Mouse (Mus musculus): ENCODE measurements at regions not wholly inside any gene's neighbourhood (a gene's known extent, or its start where the extent isn't known, plus 50 kb on each side); places are given as distances from the start of the nearest gene placed in this dataset.

DNA sequence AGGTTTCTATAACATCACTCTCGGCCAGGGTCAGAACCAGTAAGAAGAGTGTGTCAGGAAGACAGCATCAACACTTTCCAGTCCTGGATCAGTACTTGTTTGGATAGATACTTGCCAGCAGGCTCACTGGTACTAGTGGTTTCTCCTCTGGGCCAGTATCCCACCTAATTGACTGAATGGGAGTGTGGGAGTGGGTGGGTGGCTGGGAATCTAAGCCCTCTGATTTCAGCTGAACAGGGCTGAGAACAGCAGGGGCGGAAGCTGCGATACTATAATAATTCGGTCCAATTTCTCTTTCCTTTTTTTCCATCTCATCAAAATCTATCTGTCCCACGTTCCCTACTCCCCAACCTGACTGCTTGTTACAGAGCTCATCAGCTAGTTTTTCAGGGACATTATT, 217.0 kb downstream of the Rnf144b start:
- peaks cover 8% of the 10 kb centered on the region for H3K4me1 ChIP-seq (replicated peaks; ENCODE audit: control insufficient read depth, insufficient read depth, low read length)
- H3K36me3 ChIP-seq (ENCODE audit: control insufficient read depth, insufficient read depth): no peaks in the 10 kb centered on the region
- H3K27ac ChIP-seq (ENCODE audit: low read length): no peak overlapping the region
- no peak for ATAC-seq
- H3K9ac ChIP-seq (replicated peaks; ENCODE audit: low read depth, low read length): no peak overlapping the region
- H3K4me2 ChIP-seq (ENCODE audit: low read length): no peak overlapping the region
- H3K4me3 ChIP-seq (replicated peaks; ENCODE audit: low read length): no peak overlapping the region
- no peaks in the 10 kb centered on the region for H3K9me3 ChIP-seq (ENCODE audit: control insufficient read depth, low read length)
- no peaks in the 10 kb centered on the region for H3K27me3 ChIP-seq (replicated peaks; ENCODE audit: control insufficient read depth, insufficient read depth, low read length)
- 62% methylated on average over 5 of the region's 5 CpGs for WGBS

DNA sequence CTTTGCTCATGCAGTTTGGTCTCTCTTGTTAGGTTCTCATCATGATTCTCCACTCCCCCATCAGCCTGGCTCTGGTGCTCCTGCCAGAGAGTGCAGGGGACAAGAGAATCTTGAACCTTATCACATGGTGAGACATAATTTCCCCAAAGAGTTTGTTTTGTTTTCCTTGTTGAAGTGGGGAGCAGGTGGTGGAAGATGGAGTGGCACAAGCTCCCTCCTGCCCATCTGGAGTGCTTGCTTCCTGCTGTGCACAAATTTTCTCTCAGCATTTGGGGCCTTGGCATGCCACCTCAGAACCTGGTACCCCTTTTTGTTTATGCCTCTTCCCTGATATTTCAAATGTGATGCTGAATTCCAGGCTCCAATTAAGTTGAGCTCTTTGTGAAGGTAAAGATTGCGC, 219.9 kb downstream of the Rnf144b start:
- Histone ChIP-seq H3K27ac (ENCODE audit: low read length) (no peak overlapping the region), H3K27me3 (replicated peaks; ENCODE audit: control insufficient read depth, insufficient read depth, low read length) (no peaks in the 10 kb centered on the region), H3K4me3 (replicated peaks; ENCODE audit: low read length) (no peak overlapping the region), H3K9me3 (ENCODE audit: control insufficient read depth, low read length) (no peaks in the 10 kb centered on the region), H3K4me1 (replicated peaks; ENCODE audit: control insufficient read depth, insufficient read depth, low read length) (no peaks in the 10 kb centered on the region), H3K36me3 (ENCODE audit: control insufficient read depth, insufficient read depth) (no peaks in the 10 kb centered on the region), H3K4me2 (ENCODE audit: low read length) (no peak overlapping the region), H3K9ac (replicated peaks; ENCODE audit: low read depth, low read length) (no peak overlapping the region)
- no peak for ATAC-seq
- WGBS: 84% methylated on average over 1 of the region's 1 CpGs

DNA sequence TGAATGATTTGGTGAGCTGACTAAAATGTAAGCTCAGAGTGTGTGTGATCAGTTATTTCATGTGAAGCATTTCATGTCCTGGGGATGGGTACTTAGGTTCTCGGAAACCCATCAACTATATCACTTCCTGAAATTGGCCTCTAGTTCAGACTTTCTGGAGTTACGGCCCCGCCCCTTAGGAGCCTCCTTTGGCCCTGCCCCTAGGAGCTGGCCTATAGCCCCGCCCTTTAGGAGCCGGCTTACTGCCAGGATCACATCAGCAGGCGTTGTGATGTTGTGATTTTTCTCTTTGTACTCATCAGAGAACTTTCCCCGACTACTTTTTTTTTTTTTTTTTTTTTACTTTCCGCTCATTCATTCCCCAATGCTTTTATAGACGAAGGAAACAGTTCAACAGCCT, 223.1 kb downstream of the Rnf144b start:
- 34% methylated on average over 9 of the region's 9 CpGs for WGBS
- H3K4me2 ChIP-seq (ENCODE audit: low read length): no peak overlapping the region

DNA sequence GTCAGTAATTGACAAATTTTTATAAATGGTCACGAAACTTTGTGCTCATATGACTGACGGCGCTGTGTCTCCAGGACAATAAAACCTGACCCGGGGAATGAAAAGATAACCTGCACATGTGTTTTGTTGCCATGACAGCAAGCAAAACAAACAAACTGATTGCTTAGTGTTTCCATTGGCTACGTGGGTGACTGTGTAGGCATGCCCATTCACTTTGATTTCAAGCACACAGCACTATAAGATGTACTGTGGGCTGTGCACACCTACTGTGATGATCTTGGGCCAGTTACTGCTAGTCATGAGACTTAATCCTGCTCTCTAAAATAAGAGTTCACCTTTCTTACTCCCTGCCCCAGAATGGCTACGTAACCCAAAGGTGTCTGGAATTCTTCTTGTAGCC, 225.4 kb downstream of the Rnf144b start:
- Histone ChIP-seq H3K4me3 (replicated peaks; ENCODE audit: low read length) (no peak overlapping the region), H3K27me3 (replicated peaks; ENCODE audit: control insufficient read depth, insufficient read depth, low read length) (no peaks in the 10 kb centered on the region), H3K4me1 (replicated peaks; ENCODE audit: control insufficient read depth, insufficient read depth, low read length) (peaks cover 7% of the 10 kb centered on the region; the same call in 1 of the 2 replicates), H3K4me2 (ENCODE audit: low read length) (no peak overlapping the region), H3K9me3 (ENCODE audit: control insufficient read depth, low read length) (no peaks in the 10 kb centered on the region), H3K36me3 (ENCODE audit: control insufficient read depth, insufficient read depth) (no peaks in the 10 kb centered on the region), H3K27ac (ENCODE audit: low read length) (no peak overlapping the region), H3K9ac (replicated peaks; ENCODE audit: low read depth, low read length) (no peak overlapping the region)
- ATAC-seq: no peak
- WGBS: 69% methylated on average over 6 of the region's 6 CpGs

More for the DNA sequence above, 223.1 kb downstream of the Rnf144b start:
- no peaks in the 10 kb centered on the region for H3K9me3 ChIP-seq (ENCODE audit: control insufficient read depth, low read length)
- H3K9ac ChIP-seq (replicated peaks; ENCODE audit: low read depth, low read length): no peak overlapping the region
- H3K27me3 ChIP-seq (replicated peaks; ENCODE audit: control insufficient read depth, insufficient read depth, low read length): no peaks in the 10 kb centered on the region
- peaks cover 7% of the 10 kb centered on the region; the same call in 1 of the 2 replicates for H3K4me1 ChIP-seq (replicated peaks; ENCODE audit: control insufficient read depth, insufficient read depth, low read length)
- no peaks in the 10 kb centered on the region for H3K36me3 ChIP-seq (ENCODE audit: control insufficient read depth, insufficient read depth)
- no peak for ATAC-seq
- H3K27ac ChIP-seq (ENCODE audit: low read length): no peak overlapping the region
- no peak overlapping the region for H3K4me3 ChIP-seq (replicated peaks; ENCODE audit: low read length)

DNA sequence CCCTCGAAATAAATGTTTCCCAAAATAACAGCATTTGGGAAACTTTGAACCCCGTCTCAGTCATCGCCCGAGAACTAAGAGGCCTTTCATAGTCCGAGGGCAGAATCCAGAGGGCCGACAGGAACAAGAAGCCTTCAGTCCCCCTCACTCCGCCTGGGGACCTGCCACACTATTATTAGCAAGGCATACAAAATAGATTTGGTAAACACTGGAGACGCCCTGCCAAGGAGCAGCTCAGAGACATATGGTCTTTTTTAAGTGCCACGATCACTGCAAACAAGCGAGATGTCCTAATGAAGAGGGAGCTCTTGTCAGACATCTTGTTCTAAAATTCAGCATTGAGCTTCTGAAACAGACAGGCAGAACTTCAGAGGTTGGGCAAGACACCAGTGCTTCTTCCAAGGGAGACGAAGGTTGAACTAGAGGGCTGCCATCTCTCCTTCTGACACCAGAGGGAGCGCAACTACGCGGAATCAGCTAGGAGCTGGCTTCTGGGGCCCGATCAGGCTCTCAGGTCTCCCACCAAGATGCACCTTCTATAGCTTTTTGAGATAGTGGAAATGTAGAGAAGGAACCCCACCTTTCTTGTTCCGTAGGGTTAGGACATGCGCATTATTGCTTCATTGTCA, 226.2 kb downstream of the Rnf144b start:
- Histone ChIP-seq H3K9me3 (ENCODE audit: control insufficient read depth, low read length) (no peaks in the 10 kb centered on the region), H3K4me1 (replicated peaks; ENCODE audit: control insufficient read depth, insufficient read depth, low read length) (peaks cover 7% of the 10 kb centered on the region; the same call in 1 of the 2 replicates), H3K4me3 (replicated peaks; ENCODE audit: low read length) (no peak overlapping the region), H3K27me3 (replicated peaks; ENCODE audit: control insufficient read depth, insufficient read depth, low read length) (no peaks in the 10 kb centered on the region), H3K4me2 (ENCODE audit: low read length) (no peak overlapping the region), H3K27ac (ENCODE audit: low read length) (no peak overlapping the region), H3K36me3 (ENCODE audit: control insufficient read depth, insufficient read depth) (no peaks in the 10 kb centered on the region), H3K9ac (replicated peaks; ENCODE audit: low read depth, low read length) (no peak overlapping the region)
- peak; percentile 71 for ATAC-seq
- whole genome bisulfite sequencing: 17% methylated on average over 17 of the region's 17 CpGs

DNA sequence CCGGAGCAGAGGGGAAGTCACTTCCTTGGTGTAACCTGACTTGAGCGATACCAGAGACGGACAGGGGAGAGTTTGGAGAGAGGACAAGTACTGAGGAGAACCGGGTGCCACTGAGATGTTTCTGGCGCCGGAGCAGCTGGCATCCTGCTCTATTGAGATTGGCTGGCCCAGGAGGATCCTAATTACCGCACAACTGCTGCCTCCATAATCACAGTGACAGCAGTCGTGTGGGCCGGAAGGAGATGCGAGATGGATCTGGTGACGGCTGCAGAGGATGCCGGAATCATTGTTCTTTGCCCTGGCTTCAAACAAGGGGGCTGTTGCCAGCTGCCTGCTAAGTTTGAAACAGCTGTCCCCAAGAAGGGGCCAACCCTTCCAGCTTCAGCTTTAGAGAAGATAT, 232.0 kb downstream of the Rnf144b start:
- Histone ChIP-seq H3K36me3 (ENCODE audit: control insufficient read depth, insufficient read depth) (no peaks in the 10 kb centered on the region), H3K9ac (replicated peaks; ENCODE audit: low read depth, low read length) (no peak overlapping the region), H3K9me3 (ENCODE audit: control insufficient read depth, low read length) (no peaks in the 10 kb centered on the region), H3K27ac (ENCODE audit: low read length) (no peak overlapping the region), H3K4me3 (replicated peaks; ENCODE audit: low read length) (no peak overlapping the region), H3K4me2 (ENCODE audit: low read length) (no peak overlapping the region), H3K27me3 (replicated peaks; ENCODE audit: control insufficient read depth, insufficient read depth, low read length) (no peaks in the 10 kb centered on the region), H3K4me1 (replicated peaks; ENCODE audit: control insufficient read depth, insufficient read depth, low read length) (peaks cover 8% of the 10 kb centered on the region)
- WGBS: 52% methylated on average over 12 of the region's 12 CpGs
- ATAC-seq: peak; percentile 43; the same call in 1 of the 2 replicates

DNA sequence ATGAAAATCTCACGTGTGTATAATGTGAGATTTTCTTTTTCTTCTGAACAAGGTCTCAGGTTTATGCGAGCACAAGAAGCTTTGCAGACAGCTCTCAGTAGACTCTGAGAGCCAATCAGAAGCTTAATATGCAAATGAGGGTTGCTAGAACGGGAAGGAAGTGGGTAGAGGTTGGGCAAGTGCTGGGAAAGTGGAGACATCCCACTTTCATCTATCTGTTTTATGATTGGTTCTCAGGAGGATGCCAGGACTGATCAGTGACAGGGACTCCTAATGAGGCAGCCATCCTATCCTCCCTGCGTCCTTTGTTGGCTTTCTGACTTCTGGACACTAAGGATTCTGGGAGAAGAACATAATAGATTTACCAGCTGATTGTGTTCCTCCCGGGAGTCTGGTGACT, 232.7 kb downstream of the Rnf144b start:
- 67% methylated on average over 5 of the region's 5 CpGs for WGBS
- H3K4me1 ChIP-seq (replicated peaks; ENCODE audit: control insufficient read depth, insufficient read depth, low read length): peaks cover 8% of the 10 kb centered on the region
- H3K9me3 ChIP-seq (ENCODE audit: control insufficient read depth, low read length): no peaks in the 10 kb centered on the region
- ATAC-seq: no peak
- no peak overlapping the region for H3K4me2 ChIP-seq (ENCODE audit: low read length)
- no peak overlapping the region for H3K4me3 ChIP-seq (replicated peaks; ENCODE audit: low read length)
- H3K36me3 ChIP-seq (ENCODE audit: control insufficient read depth, insufficient read depth): no peaks in the 10 kb centered on the region
- no peak overlapping the region for H3K27ac ChIP-seq (ENCODE audit: low read length)
- no peaks in the 10 kb centered on the region for H3K27me3 ChIP-seq (replicated peaks; ENCODE audit: control insufficient read depth, insufficient read depth, low read length)
- no peak overlapping the region for H3K9ac ChIP-seq (replicated peaks; ENCODE audit: low read depth, low read length)

DNA sequence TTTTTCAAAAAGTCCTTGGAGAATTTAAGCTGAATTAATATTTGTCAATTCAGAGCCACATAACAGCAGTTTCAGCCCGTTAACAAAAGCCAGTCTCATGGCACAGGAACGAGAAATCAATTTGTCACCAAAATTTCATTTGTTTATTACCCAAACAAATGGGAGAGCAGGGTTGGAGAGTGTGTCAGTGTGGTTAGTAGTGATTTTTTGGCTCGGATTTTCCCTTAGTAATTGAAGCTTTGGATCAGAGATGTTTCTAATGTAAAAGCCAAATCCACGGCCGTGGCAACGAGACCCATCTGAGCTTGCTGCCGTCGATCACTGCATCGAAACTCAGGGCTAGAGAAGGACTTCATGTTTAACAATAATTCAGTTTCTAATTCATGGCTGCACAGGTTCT, 236.5 kb downstream of the Rnf144b start:
- no peak overlapping the region for H3K4me3 ChIP-seq (replicated peaks; ENCODE audit: low read length)

DNA sequence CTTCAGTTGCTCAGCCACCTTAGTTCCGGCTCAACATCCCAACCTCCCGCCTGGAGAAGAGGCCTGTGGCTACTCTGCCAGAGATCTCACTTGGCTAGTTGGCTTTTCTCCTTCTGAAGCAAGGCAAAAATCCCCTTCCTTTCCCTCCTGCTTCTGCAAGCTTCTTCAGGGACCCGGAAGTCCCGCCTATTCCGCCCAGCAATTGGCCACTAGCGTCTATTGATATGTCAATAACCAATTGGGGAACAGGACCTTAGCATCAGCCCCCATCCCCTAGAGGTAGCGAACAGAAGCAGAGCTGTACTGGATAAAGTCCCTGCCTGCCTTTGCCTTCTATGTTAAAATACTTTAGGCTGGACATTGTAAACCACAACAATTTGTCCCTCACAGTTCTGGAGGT, 243.3 kb downstream of the Rnf144b start:
- Histone ChIP-seq H3K27me3 (replicated peaks; ENCODE audit: control insufficient read depth, insufficient read depth, low read length) (no peaks in the 10 kb centered on the region), H3K4me3 (replicated peaks; ENCODE audit: low read length) (no peak overlapping the region), H3K4me2 (ENCODE audit: low read length) (no peak overlapping the region), H3K27ac (ENCODE audit: low read length) (no peak overlapping the region), H3K36me3 (ENCODE audit: control insufficient read depth, insufficient read depth) (no peaks in the 10 kb centered on the region), H3K9ac (replicated peaks; ENCODE audit: low read depth, low read length) (no peak overlapping the region), H3K4me1 (replicated peaks; ENCODE audit: control insufficient read depth, insufficient read depth, low read length) (peaks cover 7% of the 10 kb centered on the region), H3K9me3 (ENCODE audit: control insufficient read depth, low read length) (no peaks in the 10 kb centered on the region)
- WGBS: 72% methylated on average over 7 of the region's 7 CpGs
- ATAC-seq: no peak

More for the DNA sequence above, 236.5 kb downstream of the Rnf144b start:
- H3K36me3 ChIP-seq (ENCODE audit: control insufficient read depth, insufficient read depth): no peaks in the 10 kb centered on the region
- no peak overlapping the region for H3K4me2 ChIP-seq (ENCODE audit: low read length)
- H3K27me3 ChIP-seq (replicated peaks; ENCODE audit: control insufficient read depth, insufficient read depth, low read length): no peaks in the 10 kb centered on the region
- no peaks in the 10 kb centered on the region for H3K9me3 ChIP-seq (ENCODE audit: control insufficient read depth, low read length)
- no peak overlapping the region for H3K27ac ChIP-seq (ENCODE audit: low read length)
- H3K9ac ChIP-seq (replicated peaks; ENCODE audit: low read depth, low read length): no peak overlapping the region
- ATAC-seq: no peak
- peaks cover 8% of the 10 kb centered on the region for H3K4me1 ChIP-seq (replicated peaks; ENCODE audit: control insufficient read depth, insufficient read depth, low read length)
- 50% methylated on average over 9 of the region's 9 CpGs for WGBS

All from forebrain, embryonic 16.5 days (tissue).